Mouse (Mus musculus) CH12.LX (cell line): Measurements from ENCODE around the gene Slc6a17.

Experiments used
- CTCF ChIP-seq, 2 experiments: IDR thresholded peaks in 1 of 2; conservative IDR thresholded peaks in 1 of 2; 2 replicates each; pipeline ENCODE4 v1.5.1; 2011 to 2012; ENCODE audit warnings: low read depth in 2 of 2, low read length in 2 of 2, improper control_type of control experiment in 1 of 2, inconsistent platforms in 1 of 2, mild to moderate bottlenecking in 1 of 2, moderate library complexity in 1 of 2
- EP300 ChIP-seq: IDR thresholded peaks from 2 replicates; pipeline ENCODE4 v1.6.1; 2011; ENCODE audit warnings: low read length, improper control_type of control experiment
- JUND ChIP-seq: conservative IDR thresholded peaks from 2 replicates; pipeline ENCODE4 v1.6.1; 2011; ENCODE audit warnings: low read depth, low read length, improper control_type of control experiment
- PAX5 ChIP-seq: IDR thresholded peaks from 2 replicates; pipeline ENCODE4 v1.6.1; 2012; ENCODE audit warnings: low read length, inconsistent platforms, mixed read lengths
- POLR2A ChIP-seq: IDR thresholded peaks from 2 replicates; pipeline ENCODE4 v1.6.1; 2011; ENCODE audit warnings: low read depth, mild to moderate bottlenecking, improper control_type of control experiment, low read length
- POLR2AphosphoS2 ChIP-seq: IDR thresholded peaks from 2 replicates; pipeline ENCODE4 v1.6.1; 2011; ENCODE audit warnings: low read depth, low read length, improper control_type of control experiment
- RAD21 ChIP-seq: IDR thresholded peaks from 2 replicates; pipeline ENCODE4 v1.6.1; 2011; ENCODE audit warnings: low read depth, mild to moderate bottlenecking, low read length, improper control_type of control experiment, moderate library complexity
- SIN3A ChIP-seq: IDR thresholded peaks from 2 replicates; pipeline ENCODE4 v1.6.1; 2012; ENCODE audit warnings: low read length, improper control_type of control experiment, inconsistent platforms
- ZKSCAN1 ChIP-seq: IDR thresholded peaks from 2 replicates; pipeline ENCODE4 v1.6.1; 2012; ENCODE audit warnings: low read depth, inconsistent platforms, low read length, improper control_type of control experiment, borderline replicate concordance
- ZNF384 ChIP-seq: IDR thresholded peaks from 2 replicates; pipeline ENCODE4 v1.6.1; 2012; ENCODE audit warnings: low read depth, low read length, improper control_type of control experiment, inconsistent platforms

GRCm38 (mm10) chr3:107503716-107504115 is 14.1 kb downstream of the Slc6a17 start:
- TF ChIP-seq POLR2AphosphoS2 = no peak
- TF ChIP-seq JUND = no peak
- TF ChIP-seq CTCF (conservative IDR thresholded peaks at IDR 0.05 in 1 of 2, IDR thresholded peaks at IDR 0.05 in 1 of 2; ENCODE audit: low read depth in 2 of 2, low read length in 2 of 2) = no peak
- no peak for TF ChIP-seq SIN3A
- TF ChIP-seq POLR2A = no peak
- no peak for TF ChIP-seq ZNF384
- TF ChIP-seq RAD21 = no peak
- TF ChIP-seq EP300 = no peak
- TF ChIP-seq ZKSCAN1 = no peak
- TF ChIP-seq PAX5 = no peak
